Mouse (Mus musculus) kidney, postnatal 25 days (tissue): ENCODE data around the gene Vmn1r160.
"Not testable (repeated sequence)": the region's sequence is repeated elsewhere in the genome, so short reads cannot be mapped to it uniquely, and the experiment has no call there.

Experiments used
- DNase-seq, 2 experiments: peaks; one replicate each; pipeline ENCODE4 v3.0.0; 2021; ENCODE audit warnings: mixed read lengths in 2 of 2

Gene Vmn1r160

GRCm38 (mm10) chr7:22870924-22871323 is at the start of gene Vmn1r160:
Gene Vmn1r160, plus strand, starts transcription at chr7:22871224.
- not testable (repeated sequence) for DNase-seq

GRCm38 (mm10) chr7:22843505-22843904 is 27.5 kb upstream of the Vmn1r160 start, which contains the start of gene Vmn1r159:
Gene Vmn1r159, minus strand, starts transcription at chr7:22843605.
- not testable (repeated sequence) for DNase-seq
